Comparison of ENCODE assay signal across 8 mouse cellular contexts in genomic region chr10:117393196-117393890, GRCm38 (mm10). TPM values are rescaled to one million over a fixed set of nuclear protein-coding genes. Genes with fewer than 3 reads are reported as not detected.
DNase-seq lines count a peak whose midpoint lies in the region; ATAC-seq and TF ChIP-seq lines count a peak whose summit lies in the region.

No protein-coding gene starts in this region.

- H3K9ac ChIP-seq in hindbrain, embryonic 13.5 days = peak overlapping the region; percentile 49; the same call in 1 of the 2 replicates
- H3K9ac ChIP-seq in liver, embryonic 11.5 days (ENCODE audit: low read depth, low read length) = peak overlapping the region; percentile 7; the same call in 1 of the 2 replicates

- H3K27me3 ChIP-seq in hindbrain, embryonic 13.5 days = no peaks in the 10 kb centered on the region
- no peaks in the 10 kb centered on the region for H3K27me3 ChIP-seq in liver, embryonic 11.5 days (replicated peaks; ENCODE audit: control insufficient read depth, insufficient read depth, low read length)

- DNase-seq in A20 (ENCODE audit: low read depth, low spot score) (peak; percentile 41), MN1 (ENCODE audit: low spot score) (peak; percentile 89)
- DNase-seq in liver, embryonic 11.5 days (ENCODE audit: low spot score) = peak; percentile 47
- no peak for DNase-seq in urinary bladder, postnatal 25 days (ENCODE audit: low spot score)
- DNase-seq in urinary bladder, adult 2 months (ENCODE audit: low spot score) = no peak

- 3% methylated on average over 23 of the region's 27 CpGs for WGBS in hindbrain, embryonic 13.5 days
- 3% methylated on average over 24 of the region's 27 CpGs for WGBS in liver, embryonic 11.5 days

- no peaks in the 10 kb centered on the region for H3K9me3 ChIP-seq in hindbrain, embryonic 13.5 days
- no peaks in the 10 kb centered on the region for H3K9me3 ChIP-seq in liver, embryonic 11.5 days (ENCODE audit: control insufficient read depth, low read length)

- no peaks in the 10 kb centered on the region for H3K36me3 ChIP-seq in hindbrain, embryonic 13.5 days
- H3K36me3 ChIP-seq in liver, embryonic 11.5 days (ENCODE audit: control insufficient read depth, insufficient read depth, low read length) = no peaks in the 10 kb centered on the region

- H3K27ac ChIP-seq in embryonic fibroblast, embryonic 13.5 days (ENCODE audit: insufficient read depth, low read length) = no peak overlapping the region
- H3K27ac ChIP-seq in hindbrain, embryonic 13.5 days = no peak overlapping the region
- H3K27ac ChIP-seq in liver, embryonic 11.5 days (ENCODE audit: low read depth, low read length) = no peak overlapping the region; the same call in 1 of the 2 replicates

- peak; percentile 66; the same call in 1 of the 2 replicates for ATAC-seq in hindbrain, embryonic 13.5 days (ENCODE audit: low FRiP score)
- peak; percentile 44 for ATAC-seq in liver, embryonic 11.5 days (replicated peaks; ENCODE audit: low FRiP score)
- peak; percentile 82 for ATAC-seq in monocyte, adult 5-6 weeks (replicated peaks; ENCODE audit: insufficient number of reproducible peaks, low FRiP score, low TSS enrichment, poor library complexity, severe bottlenecking)

- H3K4me2 ChIP-seq in hindbrain, embryonic 13.5 days = peak overlapping the region; percentile 51
- peak overlapping the region; percentile 70 for H3K4me2 ChIP-seq in liver, embryonic 11.5 days

- TF ChIP-seq CTCF in embryonic fibroblast, embryonic 13.5 days (IDR thresholded peaks at IDR 0.05; ENCODE audit: borderline replicate concordance, insufficient read depth, low read length) = no peak

- H3K4me1 ChIP-seq in embryonic fibroblast, embryonic 13.5 days (ENCODE audit: control insufficient read depth, insufficient read depth, low read length) = no peaks in the 10 kb centered on the region
- H3K4me1 ChIP-seq in hindbrain, embryonic 13.5 days (replicated peaks) = peaks cover 6% of the 10 kb centered on the region
- H3K4me1 ChIP-seq in liver, embryonic 11.5 days (replicated peaks; ENCODE audit: control insufficient read depth, insufficient read depth, low read length) = peaks cover 4% of the 10 kb centered on the region; the same call in 1 of the 2 replicates

- peak overlapping the region; percentile 31 for H3K4me3 ChIP-seq in embryonic fibroblast, embryonic 13.5 days (ENCODE audit: insufficient read depth, low read length)
- H3K4me3 ChIP-seq in hindbrain, embryonic 13.5 days = peak overlapping the region; percentile 29
- peak overlapping the region; percentile 53 for H3K4me3 ChIP-seq in liver, embryonic 11.5 days (ENCODE audit: low read depth, low read length)

- no peak for TF ChIP-seq POLR2A in embryonic fibroblast, embryonic 13.5 days (IDR thresholded peaks at IDR 0.05; ENCODE audit: low read depth, low read length)

RNA-seq across cellular contexts. Expression of gene Cpsf6, which starts 13.5 kb away (rescaled TPM):
- 77.2 and 99.0 TPM in 2 replicates for polyA plus RNA-seq in embryonic fibroblast, embryonic 13.5 days (2011; ENCODE audit: insufficient read length, low read depth, missing spikeins)
- 177 and 179 TPM in 2 replicates for polyA plus RNA-seq in hindbrain, embryonic 13.5 days (2015; fragmentation: Nextera tagmentation; extraction: Ambion mirVana)
- 135 and 155 TPM in 2 replicates for polyA plus RNA-seq in liver, embryonic 11.5 days (2014; fragmentation: Nextera tagmentation; extraction: Ambion mirVana)
- total RNA-seq in monocyte, adult 5-6 weeks (2017) = 73.2 to 128 TPM (median 73.7 TPM) in 3 replicates
- polyA plus RNA-seq in urinary bladder, adult 2 months (2012; rRNA removed) = 35.9 and 43.5 TPM in 2 replicates

Comparison
In these comparisons a context has a peak if more than half of its experiments do, and no peak if none do; other contexts are left out.
1. DNase-seq: peak in A20 (single experiment), MN1 (single experiment) and liver, embryonic 11.5 days (single experiment); none in urinary bladder, postnatal 25 days (single experiment) and urinary bladder, adult 2 months (single experiment).
2. Peak in every context shown above with its lines, with median percentiles within 50 percentile points of each other: H3K4me3 ChIP-seq and ATAC-seq.